Mouse (Mus musculus): Measurements from ENCODE around the gene Synj1. TPM values are rescaled to one million over a fixed set of nuclear protein-coding genes. Genes with fewer than 3 reads are reported as not detected.

Gene Synj1
- polyA plus RNA-seq, 1 experiment: 25.1 TPM

- TF ChIP-seq CTCF (IDR thresholded peaks at IDR 0.05; ENCODE audit: extremely low read depth, insufficient read depth, insufficient read length, insufficient replicate concordance) (no peak), POLR2A (IDR thresholded peaks at IDR 0.05; ENCODE audit: low read depth, low read length) (no peak)
- 9% methylated on average over 12 of the region's 12 CpGs for WGBS
- H3K27me3 ChIP-seq (ENCODE audit: control insufficient read depth, insufficient read depth, low read length): no peaks in the 10 kb centered on the region
- H3K4me3 ChIP-seq (ENCODE audit: extremely low read depth, insufficient read depth, insufficient read length): no peak overlapping the region
- H3K36me3 ChIP-seq (ENCODE audit: control insufficient read depth, insufficient read depth, low read length): no peaks in the 10 kb centered on the region
- H3K4me1 ChIP-seq (ENCODE audit: control insufficient read depth, insufficient read depth, insufficient read length): no peaks in the 10 kb centered on the region
- 0 out of 2 replicates have a peak overlapping the region, but pooled peaks have one; percentile 21 for H3K27ac ChIP-seq (ENCODE audit: insufficient read depth, low read length)
- no peak for DNase-seq (ENCODE audit: low read depth in 1 of 2, low spot score in 2 of 2)
Measured at GRCm38 (mm10) chr16:90916040-90916481, 95.0 kb downstream of the Synj1 start.

- 86% methylated on average over 13 of the region's 13 CpGs for WGBS
- Histone ChIP-seq H3K4me3 (ENCODE audit: extremely low read depth, insufficient read depth, insufficient read length) (no peak overlapping the region), H3K27me3 (ENCODE audit: control insufficient read depth, insufficient read depth, low read length) (no peaks in the 10 kb centered on the region), H3K27ac (ENCODE audit: insufficient read depth, low read length) (peak overlapping the region; percentile 31; the same call in 1 of the 2 replicates), H3K4me1 (ENCODE audit: control insufficient read depth, insufficient read depth, insufficient read length) (no peaks in the 10 kb centered on the region), H3K36me3 (ENCODE audit: control insufficient read depth, insufficient read depth, low read length) (no peaks in the 10 kb centered on the region)
- no peak for DNase-seq (ENCODE audit: low read depth in 1 of 2, low spot score in 2 of 2)
- TF ChIP-seq POLR2A (IDR thresholded peaks at IDR 0.05; ENCODE audit: low read depth, low read length) (no peak), CTCF (IDR thresholded peaks at IDR 0.05; ENCODE audit: extremely low read depth, insufficient read depth, insufficient read length, insufficient replicate concordance) (no peak)
Measured at GRCm38 (mm10) chr16:90911766-90912165, 99.3 kb downstream of the Synj1 start.

DNA sequence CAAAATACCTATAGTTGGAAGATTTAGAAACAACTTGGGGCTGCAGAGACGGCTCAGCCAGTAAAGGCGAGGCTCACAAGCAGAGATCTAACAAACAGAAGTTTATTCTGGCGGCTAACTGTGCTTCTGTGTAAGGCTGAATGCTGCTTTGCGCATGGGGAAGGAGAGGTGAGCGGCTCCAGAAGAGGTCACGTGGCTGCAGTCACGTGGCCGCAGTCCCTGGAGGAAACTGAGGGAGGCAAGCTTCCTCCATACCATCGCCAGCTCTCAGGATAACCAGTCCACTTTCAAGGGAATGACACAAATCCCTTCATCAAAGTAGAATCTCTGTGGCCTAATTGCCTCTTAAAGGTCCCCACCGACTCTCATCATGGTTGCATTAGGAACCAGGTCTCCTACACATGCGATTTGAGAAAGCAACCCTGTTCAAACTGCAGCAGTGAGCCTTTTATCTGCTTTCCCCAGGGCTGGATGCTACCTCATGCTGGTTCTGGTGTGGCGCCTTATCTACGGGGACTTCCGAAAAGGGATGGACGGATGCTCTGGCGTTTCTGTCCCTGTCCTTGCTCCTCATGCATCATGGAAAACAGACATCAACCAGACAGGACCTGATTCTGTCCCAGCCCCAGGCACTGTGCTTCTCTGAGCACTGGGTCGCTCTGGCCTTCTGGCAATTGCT lies 100.1 kb downstream of the Synj1 start:
- Histone ChIP-seq H3K4me1 (ENCODE audit: control insufficient read depth, insufficient read depth, insufficient read length) (no peaks in the 10 kb centered on the region), H3K27ac (ENCODE audit: insufficient read depth, low read length) (peak overlapping the region; percentile 31; the same call in 1 of the 2 replicates), H3K36me3 (ENCODE audit: control insufficient read depth, insufficient read depth, low read length) (no peaks in the 10 kb centered on the region), H3K4me3 (ENCODE audit: extremely low read depth, insufficient read depth, insufficient read length) (no peak overlapping the region), H3K27me3 (ENCODE audit: control insufficient read depth, insufficient read depth, low read length) (no peaks in the 10 kb centered on the region)
- TF ChIP-seq POLR2A (IDR thresholded peaks at IDR 0.05; ENCODE audit: low read depth, low read length) (no peak), CTCF (IDR thresholded peaks at IDR 0.05; ENCODE audit: extremely low read depth, insufficient read depth, insufficient read length, insufficient replicate concordance) (no peak)
- 78% methylated on average over 17 of the region's 17 CpGs for WGBS
- DNase-seq (ENCODE audit: low read depth in 1 of 2, low spot score in 2 of 2): no peak

DNA sequence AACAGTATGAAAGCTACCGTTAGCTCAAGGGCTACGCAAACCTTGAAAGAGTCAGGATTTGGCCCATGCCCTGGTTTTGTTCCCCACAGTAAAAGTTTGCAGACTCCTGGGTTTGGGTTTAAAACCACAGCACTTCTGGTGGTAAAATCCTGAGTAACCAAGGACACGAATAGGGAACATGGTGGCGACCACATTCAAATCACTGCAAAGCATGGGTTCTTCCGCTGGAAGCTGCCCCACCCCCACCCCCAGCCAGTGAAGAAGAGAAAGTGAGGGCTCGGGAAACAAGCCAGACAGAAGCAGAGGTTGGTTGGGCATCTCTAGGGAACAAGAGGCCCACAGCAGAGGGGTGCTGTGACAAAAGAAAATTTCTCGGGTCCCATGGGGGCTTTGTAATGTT lies 103.9 kb downstream of the Synj1 start:
- WGBS: 32% methylated on average over 7 of the region's 7 CpGs
- H3K36me3 ChIP-seq (ENCODE audit: control insufficient read depth, insufficient read depth, low read length): no peaks in the 10 kb centered on the region
- no peak for DNase-seq (ENCODE audit: low read depth in 1 of 2, low spot score in 2 of 2)
- no peaks in the 10 kb centered on the region for H3K27me3 ChIP-seq (ENCODE audit: control insufficient read depth, insufficient read depth, low read length)
- no peaks in the 10 kb centered on the region for H3K4me1 ChIP-seq (ENCODE audit: control insufficient read depth, insufficient read depth, insufficient read length)
- no peak for TF ChIP-seq CTCF (IDR thresholded peaks at IDR 0.05; ENCODE audit: extremely low read depth, insufficient read depth, insufficient read length, insufficient replicate concordance)
- no peak for TF ChIP-seq POLR2A (IDR thresholded peaks at IDR 0.05; ENCODE audit: low read depth, low read length)
- no peak overlapping the region for H3K27ac ChIP-seq (ENCODE audit: insufficient read depth, low read length)
- no peak overlapping the region for H3K4me3 ChIP-seq (ENCODE audit: extremely low read depth, insufficient read depth, insufficient read length)

DNA sequence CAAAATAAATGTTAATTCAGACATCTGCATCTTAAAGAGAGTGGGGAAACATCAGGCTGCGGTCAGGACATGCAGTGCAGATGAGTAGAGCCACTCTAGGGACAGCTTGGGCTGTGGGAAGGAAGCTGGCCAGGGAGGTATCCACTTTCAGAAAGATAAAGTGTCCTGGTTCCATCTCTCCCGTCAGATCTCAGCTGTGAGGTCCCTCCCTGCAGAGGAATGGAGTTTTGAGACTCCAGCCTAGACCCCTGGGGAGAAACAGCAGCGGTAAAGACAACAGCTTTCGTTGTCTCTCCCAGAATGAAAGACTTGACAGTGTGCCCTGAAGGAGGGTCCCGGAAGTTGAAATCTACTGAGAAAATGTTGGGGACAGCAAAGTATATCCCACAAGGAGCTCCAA lies 107.8 kb downstream of the Synj1 start:
- Histone ChIP-seq H3K4me1 (ENCODE audit: control insufficient read depth, insufficient read depth, insufficient read length) (no peaks in the 10 kb centered on the region), H3K36me3 (ENCODE audit: control insufficient read depth, insufficient read depth, low read length) (no peaks in the 10 kb centered on the region), H3K4me3 (ENCODE audit: extremely low read depth, insufficient read depth, insufficient read length) (no peak overlapping the region), H3K27me3 (ENCODE audit: control insufficient read depth, insufficient read depth, low read length) (no peaks in the 10 kb centered on the region), H3K27ac (ENCODE audit: insufficient read depth, low read length) (no peak overlapping the region)
- TF ChIP-seq POLR2A (IDR thresholded peaks at IDR 0.05; ENCODE audit: low read depth, low read length): no peak
- no peak for TF ChIP-seq CTCF (IDR thresholded peaks at IDR 0.05; ENCODE audit: extremely low read depth, insufficient read depth, insufficient read length, insufficient replicate concordance)
- no peak for DNase-seq (ENCODE audit: low read depth in 1 of 2, low spot score in 2 of 2)
- WGBS: 59% methylated on average over 5 of the region's 5 CpGs

DNA sequence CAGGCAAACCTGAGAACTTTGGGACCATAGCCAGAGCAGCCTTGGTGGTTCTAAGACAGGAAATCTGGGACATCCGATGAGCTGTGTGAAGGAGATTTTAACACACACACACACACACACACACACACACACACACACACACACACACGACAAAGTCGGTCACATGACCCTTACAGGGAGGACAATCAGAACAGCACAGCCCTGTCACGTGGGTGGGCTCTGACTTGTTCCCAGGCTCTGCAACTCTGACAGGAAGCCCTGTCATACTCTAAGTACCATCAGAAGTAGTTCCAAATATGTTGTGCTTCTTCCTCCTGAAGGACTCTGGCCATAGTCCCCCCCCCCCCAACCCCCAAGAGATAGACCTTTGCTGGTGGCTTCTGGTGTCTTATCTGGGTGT lies 109.7 kb downstream of the Synj1 start:
- DNase-seq (ENCODE audit: low read depth in 1 of 2, low spot score in 2 of 2): no peak
- WGBS: 47% methylated on average over 4 of the region's 4 CpGs
- Histone ChIP-seq H3K27ac (ENCODE audit: insufficient read depth, low read length) (no peak overlapping the region), H3K36me3 (ENCODE audit: control insufficient read depth, insufficient read depth, low read length) (no peaks in the 10 kb centered on the region), H3K4me1 (ENCODE audit: control insufficient read depth, insufficient read depth, insufficient read length) (no peaks in the 10 kb centered on the region), H3K4me3 (ENCODE audit: extremely low read depth, insufficient read depth, insufficient read length) (no peak overlapping the region), H3K27me3 (ENCODE audit: control insufficient read depth, insufficient read depth, low read length) (no peaks in the 10 kb centered on the region)
- no peak for TF ChIP-seq POLR2A (IDR thresholded peaks at IDR 0.05; ENCODE audit: low read depth, low read length)
- no peak for TF ChIP-seq CTCF (IDR thresholded peaks at IDR 0.05; ENCODE audit: extremely low read depth, insufficient read depth, insufficient read length, insufficient replicate concordance)

DNA sequence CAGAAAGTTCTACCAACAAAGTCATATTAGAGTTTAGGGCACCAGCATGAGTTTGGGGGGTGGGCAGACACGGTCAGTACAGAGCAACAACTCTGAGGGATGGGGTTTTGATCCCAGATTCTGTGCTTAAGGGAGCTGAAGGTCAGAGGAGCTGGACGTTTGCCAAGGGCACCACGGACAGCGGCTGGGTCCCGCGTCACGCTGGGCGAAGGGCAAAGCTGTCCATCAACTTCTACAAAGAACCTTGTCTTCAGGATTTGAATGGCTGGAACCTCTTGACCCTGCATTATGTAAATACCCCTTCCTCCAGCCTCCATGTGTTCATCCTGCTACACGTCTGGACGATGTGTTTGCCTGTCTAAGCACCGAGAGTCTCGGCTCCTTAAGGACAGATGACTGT lies 111.6 kb downstream of the Synj1 start:
- Histone ChIP-seq H3K4me1 (ENCODE audit: control insufficient read depth, insufficient read depth, insufficient read length) (no peaks in the 10 kb centered on the region), H3K27ac (ENCODE audit: insufficient read depth, low read length) (no peak overlapping the region), H3K4me3 (ENCODE audit: extremely low read depth, insufficient read depth, insufficient read length) (no peak overlapping the region), H3K36me3 (ENCODE audit: control insufficient read depth, insufficient read depth, low read length) (no peaks in the 10 kb centered on the region), H3K27me3 (ENCODE audit: control insufficient read depth, insufficient read depth, low read length) (no peaks in the 10 kb centered on the region)
- DNase-seq (ENCODE audit: low read depth in 1 of 2, low spot score in 2 of 2): no peak
- 79% methylated on average over 12 of the region's 12 CpGs for WGBS
- TF ChIP-seq CTCF (IDR thresholded peaks at IDR 0.05; ENCODE audit: extremely low read depth, insufficient read depth, insufficient read length, insufficient replicate concordance) (no peak), POLR2A (IDR thresholded peaks at IDR 0.05; ENCODE audit: low read depth, low read length) (no peak)
